Mouse (Mus musculus) liver, embryonic 14.5 days (tissue): ENCODE data around the gene Prdm11.

ENCODE experiments used
- CTCF ChIP-seq: IDR thresholded peaks from 2 replicates; pipeline ENCODE4 v1.5.1; 2016; ENCODE audit warnings: antibody characterized with exemption, low read depth, control low read depth
- EP300 ChIP-seq: IDR thresholded peaks from 2 replicates; pipeline ENCODE4 v1.6.1; 2016; ENCODE audit warnings: antibody characterized with exemption, low read depth

DNA sequence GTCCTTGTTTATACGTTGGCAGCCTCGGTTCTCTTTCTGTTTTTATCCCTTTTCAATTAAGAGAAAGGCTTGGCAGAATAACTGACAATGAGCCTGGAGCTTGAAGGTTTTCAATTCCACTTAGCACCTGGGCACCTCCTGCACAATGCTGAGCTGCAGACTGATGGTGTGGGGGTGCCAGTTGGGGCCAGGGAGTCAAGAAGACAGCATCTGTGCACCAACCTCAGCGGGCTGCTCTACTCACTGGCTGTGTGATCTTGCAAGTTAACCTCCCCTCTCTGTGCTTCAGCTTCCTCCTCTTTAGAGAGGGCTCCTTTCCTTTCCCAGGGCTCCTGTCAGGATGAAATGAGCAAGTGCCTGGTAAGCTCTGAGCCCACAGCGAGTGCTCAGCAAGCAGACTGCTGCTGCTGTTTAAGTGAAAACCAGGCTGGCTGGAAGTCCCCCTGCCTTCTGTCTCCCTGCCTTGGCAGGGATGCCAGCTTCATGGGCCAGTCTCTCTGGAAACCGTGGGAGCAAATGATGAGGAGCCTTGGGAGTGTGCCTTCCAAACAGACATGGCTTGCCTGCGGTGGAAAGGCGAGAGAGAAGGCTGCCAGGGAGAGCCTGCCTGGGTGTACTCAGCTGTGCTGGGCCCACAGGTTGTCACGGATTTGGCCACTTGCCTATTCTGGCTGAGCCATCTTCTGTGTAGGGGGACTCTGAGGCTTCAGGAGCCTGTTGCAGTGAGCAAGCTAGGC is 39.5 kb upstream of the Prdm11 start:
- no peak for TF ChIP-seq EP300
- TF ChIP-seq CTCF = no peak
